Mouse (Mus musculus): ENCODE results near the gene Nipsnap1. TPM values are rescaled to one million over a fixed set of nuclear protein-coding genes. Genes with fewer than 3 reads are reported as not detected.

Gene Nipsnap1
- total and polyA plus RNA-seq, 3 experiments: 13.7 to 22.9 TPM; not detected in 1

- Histone ChIP-seq H3K27me3 (ENCODE audit: control insufficient read depth in 1 of 2, insufficient read depth in 2 of 2, low read length in 2 of 2) (peaks cover under 1 to 5% of the 10 kb centered on the region in 2 experiments; a peak in 3 of 4 replicates), H3K27ac (ENCODE audit: control insufficient read depth, low read depth, low read length) (no peak overlapping the region), H3K4me1 (ENCODE audit: control insufficient read depth in 1 of 2, insufficient read depth in 2 of 2, low read length in 2 of 2) (0 out of 4 replicates have a peak, but pooled peaks cover 0 to 6% of the 10 kb centered on the region in 2 experiments), H3K36me3 (ENCODE audit: control insufficient read depth in 1 of 2, insufficient read depth in 2 of 2, low read length in 2 of 2) (peaks cover 0 to 5% of the 10 kb centered on the region in 2 experiments; a peak in 2 of 4 replicates), H3K79me2 (ENCODE audit: control insufficient read depth, insufficient read depth, low read length, poor library complexity) (peaks cover 12% of the 10 kb centered on the region), H3K9ac (ENCODE audit: control insufficient read depth, low read depth, low read length, poor library complexity, severe bottlenecking) (no peak overlapping the region), H3K9me3 (replicated peaks; ENCODE audit: insufficient read depth, low read length) (no peaks in the 10 kb centered on the region), H3K4me3 (ENCODE audit: control insufficient read depth in 1 of 2, insufficient read depth in 1 of 2, low read depth in 2 of 2, low read length in 2 of 2) (no peak overlapping the region)
- DNase-seq (ENCODE audit: low read depth, low spot score): peak; percentile 40
- no peak for TF ChIP-seq NELFE (IDR thresholded peaks at IDR 0.05; ENCODE audit: low read depth, low read length)
- peak in 2 of 3 experiments; percentile 31 to 34; a peak in 4 of 6 replicates for TF ChIP-seq CTCF (IDR thresholded peaks at IDR 0.05 in 2 of 3, conservative IDR thresholded peaks at IDR 0.05 in 1 of 3; ENCODE audit: control insufficient read depth in 1 of 3, insufficient read depth in 1 of 3, low read depth in 2 of 3, low read length in 3 of 3, poor library complexity in 1 of 3, severe bottlenecking in 1 of 3)
Observed at GRCm38 (mm10) chr11:4853021-4853420, 20.7 kb upstream of the Nipsnap1 start.

GRCm38 (mm10) chr11:4854181-4854580, 19.6 kb upstream of the Nipsnap1 start:
- Histone ChIP-seq H3K9ac (ENCODE audit: control insufficient read depth, low read depth, low read length, poor library complexity, severe bottlenecking) (no peak overlapping the region), H3K27ac (ENCODE audit: control insufficient read depth, low read depth, low read length) (no peak overlapping the region), H3K4me1 (ENCODE audit: control insufficient read depth in 1 of 2, insufficient read depth in 2 of 2, low read length in 2 of 2) (0 out of 4 replicates have a peak, but pooled peaks cover 0 to 8% of the 10 kb centered on the region in 2 experiments), H3K27me3 (ENCODE audit: control insufficient read depth in 1 of 2, insufficient read depth in 2 of 2, low read length in 2 of 2) (peaks cover 10 to 13% of the 10 kb centered on the region in 2 experiments), H3K79me2 (ENCODE audit: control insufficient read depth, insufficient read depth, low read length, poor library complexity) (peaks cover 1% of the 10 kb centered on the region), H3K36me3 (ENCODE audit: control insufficient read depth in 1 of 2, insufficient read depth in 2 of 2, low read length in 2 of 2) (peaks cover 0 to 5% of the 10 kb centered on the region in 2 experiments; a peak in 2 of 4 replicates), H3K9me3 (replicated peaks; ENCODE audit: insufficient read depth, low read length) (no peaks in the 10 kb centered on the region), H3K4me3 (ENCODE audit: control insufficient read depth in 1 of 2, insufficient read depth in 1 of 2, low read depth in 2 of 2, low read length in 2 of 2) (no peak overlapping the region)
- TF ChIP-seq NRF1 (IDR thresholded peaks at IDR 0.05; ENCODE audit: insufficient read depth, low read depth, low read length, poor library complexity, severe bottlenecking) (no peak), CTCF (IDR thresholded peaks at IDR 0.05 in 2 of 3, conservative IDR thresholded peaks at IDR 0.05 in 1 of 3; ENCODE audit: control insufficient read depth in 1 of 3, insufficient read depth in 1 of 3, low read depth in 2 of 3, low read length in 3 of 3, poor library complexity in 1 of 3, severe bottlenecking in 1 of 3) (no peak), CHD1 (IDR thresholded peaks at IDR 0.05; ENCODE audit: low read depth, low read length) (no peak), ELF1 (IDR thresholded peaks at IDR 0.05; ENCODE audit: low read depth, low read length) (no peak), ZNF384 (IDR thresholded peaks at IDR 0.05; ENCODE audit: low read depth, low read length) (no peak), MAZ (IDR thresholded peaks at IDR 0.05; ENCODE audit: low read depth, low read length) (no peak), JUND (IDR thresholded peaks at IDR 0.05; ENCODE audit: low read depth, low read length) (no peak), GATA1 (IDR thresholded peaks at IDR 0.05; ENCODE audit: low read depth, low read length) (no peak)
- no peak for DNase-seq (ENCODE audit: low read depth, low spot score)

- TF ChIP-seq POLR2AphosphoS5 (IDR thresholded peaks at IDR 0.05; ENCODE audit: borderline replicate concordance, low read depth, low read length) (no peak), ELF1 (IDR thresholded peaks at IDR 0.05; ENCODE audit: low read depth, low read length) (no peak), CHD1 (IDR thresholded peaks at IDR 0.05; ENCODE audit: low read depth, low read length) (no peak), ETS1 (IDR thresholded peaks at IDR 0.05; ENCODE audit: low read depth, low read length) (no peak), MYB (IDR thresholded peaks at IDR 0.05; ENCODE audit: low read depth, low read length) (no peak), SMC3 (IDR thresholded peaks at IDR 0.05; ENCODE audit: low read depth, low read length) (no peak)
Observed at GRCm38 (mm10) chr11:4858416-4858815, 15.3 kb upstream of the Nipsnap1 start.

More at GRCm38 (mm10) chr11:4858416-4858815, 15.3 kb upstream of the Nipsnap1 start:
- Histone ChIP-seq H3K9me3 (replicated peaks; ENCODE audit: insufficient read depth, low read length) (no peaks in the 10 kb centered on the region), H3K9ac (ENCODE audit: control insufficient read depth, low read depth, low read length, poor library complexity, severe bottlenecking) (no peak overlapping the region), H3K27me3 (ENCODE audit: control insufficient read depth in 1 of 2, insufficient read depth in 2 of 2, low read length in 2 of 2) (peaks cover 13 to 15% of the 10 kb centered on the region in 2 experiments), H3K4me1 (ENCODE audit: control insufficient read depth in 1 of 2, insufficient read depth in 2 of 2, low read length in 2 of 2) (0 out of 4 replicates have a peak, but pooled peaks cover 0 to 3% of the 10 kb centered on the region in 2 experiments), H3K4me3 (ENCODE audit: control insufficient read depth in 1 of 2, insufficient read depth in 1 of 2, low read depth in 2 of 2, low read length in 2 of 2) (no peak overlapping the region), H3K79me2 (ENCODE audit: control insufficient read depth, insufficient read depth, low read length, poor library complexity) (no peaks in the 10 kb centered on the region), H3K36me3 (ENCODE audit: control insufficient read depth in 1 of 2, insufficient read depth in 2 of 2, low read length in 2 of 2) (no peaks in the 10 kb centered on the region), H3K27ac (ENCODE audit: control insufficient read depth, low read depth, low read length) (no peak overlapping the region)
- DNase-seq (ENCODE audit: low read depth, low spot score): no peak
